Mouse (Mus musculus): ENCODE measurements around the gene Ret. TPM values are rescaled to one million over a fixed set of nuclear protein-coding genes. Genes with fewer than 3 reads are reported as not detected.
A peak's percentile ranks its signal among the peaks of the same experiment; 100 is the strongest.

The Ret gene
- 0.34 and 0.36 TPM in 2 replicates for polyA plus RNA-seq (2015; fragmentation: Nextera tagmentation; extraction: Ambion mirVana)

DNA sequence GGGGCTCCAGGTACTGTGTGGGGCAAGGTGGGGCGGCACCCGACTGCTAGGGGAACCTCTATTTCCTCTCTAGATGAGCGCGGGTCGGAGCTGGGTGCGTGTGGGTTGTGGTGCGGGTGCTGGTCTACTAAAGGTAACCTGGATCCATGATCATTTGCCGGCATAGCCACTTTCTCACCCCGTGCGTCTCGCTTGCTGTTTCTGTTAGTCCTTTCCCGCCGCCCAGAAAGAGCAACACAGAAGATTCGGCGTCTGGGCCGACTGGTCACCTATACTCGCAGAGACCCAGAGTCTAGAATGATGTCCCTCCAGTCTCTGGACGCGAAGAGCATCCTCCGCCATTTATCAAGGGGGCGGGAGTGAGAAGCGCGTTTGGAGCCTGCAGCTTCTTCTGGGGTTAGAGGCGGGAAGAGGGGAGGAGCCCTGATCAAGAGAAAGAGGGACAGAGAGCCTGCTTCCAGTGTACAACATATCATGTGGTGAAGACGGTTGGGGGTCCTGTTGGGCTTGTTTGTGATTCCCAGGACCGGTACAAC lies at the start of gene Ret:
Gene Ret (minus strand): TSS at position 279 of the 536 bp plus-strand sequence.
- H3K9ac ChIP-seq (ENCODE audit: low read length): peak within 1 kb of the TSS; percentile 58
- H3K4me3 ChIP-seq (ENCODE audit: low read length): peak within 1 kb of the TSS; percentile 71
- no peaks in the 10 kb centered on the region for H3K36me3 ChIP-seq (ENCODE audit: control insufficient read depth, insufficient read depth)
- peaks cover 83% of the 10 kb centered on the region for H3K27me3 ChIP-seq (ENCODE audit: control insufficient read depth, insufficient read depth, low read length)
- under 1% methylated on average over 26 of the region's 26 CpGs for WGBS
- ATAC-seq (replicated peaks; ENCODE audit: extremely low read depth, insufficient read depth, low FRiP score): no peak
- H3K9me3 ChIP-seq (replicated peaks; ENCODE audit: control insufficient read depth, low read length): no peaks in the 10 kb centered on the region
- peak within 1 kb of the TSS; percentile 100 for H3K4me2 ChIP-seq (ENCODE audit: low read depth, low read length)
- H3K27ac ChIP-seq (ENCODE audit: low read length): no peak within 1 kb of the TSS
- peaks cover 13% of the 10 kb centered on the region for H3K4me1 ChIP-seq (ENCODE audit: control insufficient read depth, insufficient read depth, low read length)

GRCm38 (mm10) chr6:118247161-118247560 lies 49.6 kb upstream of the Ret start:
- WGBS: 77% methylated on average over 6 of the region's 6 CpGs
- no peak for ATAC-seq (replicated peaks; ENCODE audit: extremely low read depth, insufficient read depth, low FRiP score)
- no peak overlapping the region for H3K27ac ChIP-seq (ENCODE audit: low read length)
- no peaks in the 10 kb centered on the region for H3K4me1 ChIP-seq (ENCODE audit: control insufficient read depth, insufficient read depth, low read length)
- no peaks in the 10 kb centered on the region for H3K36me3 ChIP-seq (ENCODE audit: control insufficient read depth, insufficient read depth)
- H3K4me3 ChIP-seq (ENCODE audit: low read length): no peak overlapping the region
- H3K4me2 ChIP-seq (ENCODE audit: low read depth, low read length): no peak overlapping the region
- H3K9me3 ChIP-seq (replicated peaks; ENCODE audit: control insufficient read depth, low read length): no peaks in the 10 kb centered on the region
- no peak overlapping the region for H3K9ac ChIP-seq (ENCODE audit: low read length)
- H3K27me3 ChIP-seq (ENCODE audit: control insufficient read depth, insufficient read depth, low read length): no peaks in the 10 kb centered on the region

DNA sequence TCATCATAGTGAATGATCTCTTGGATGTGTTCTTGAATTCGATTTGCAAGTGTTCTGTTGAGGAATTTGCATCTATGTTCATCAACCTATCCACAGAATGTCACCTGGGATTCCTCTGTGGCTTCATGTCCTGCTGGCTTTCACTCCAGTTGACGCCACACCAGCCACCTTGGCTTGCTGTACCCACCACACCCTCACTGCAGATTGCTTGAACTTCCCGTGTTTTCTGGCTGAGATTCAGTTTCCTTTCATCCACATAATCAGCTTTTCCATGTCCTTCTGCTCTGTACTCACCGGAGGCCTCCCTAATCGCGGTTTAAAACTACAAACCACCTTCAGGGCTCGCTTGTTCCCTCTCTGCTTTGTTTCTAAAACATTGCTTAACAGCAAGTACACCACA lies 46.6 kb upstream of the Ret start:
- H3K4me1 ChIP-seq (ENCODE audit: control insufficient read depth, insufficient read depth, low read length): no peaks in the 10 kb centered on the region
- no peaks in the 10 kb centered on the region for H3K27me3 ChIP-seq (ENCODE audit: control insufficient read depth, insufficient read depth, low read length)
- 59% methylated on average over 7 of the region's 7 CpGs for WGBS
- H3K4me3 ChIP-seq (ENCODE audit: low read length): no peak overlapping the region
- H3K27ac ChIP-seq (ENCODE audit: low read length): no peak overlapping the region
- no peak overlapping the region for H3K4me2 ChIP-seq (ENCODE audit: low read depth, low read length)
- no peaks in the 10 kb centered on the region for H3K36me3 ChIP-seq (ENCODE audit: control insufficient read depth, insufficient read depth)
- H3K9me3 ChIP-seq (replicated peaks; ENCODE audit: control insufficient read depth, low read length): no peaks in the 10 kb centered on the region
- no peak overlapping the region for H3K9ac ChIP-seq (ENCODE audit: low read length)
- no peak for ATAC-seq (replicated peaks; ENCODE audit: extremely low read depth, insufficient read depth, low FRiP score)

DNA sequence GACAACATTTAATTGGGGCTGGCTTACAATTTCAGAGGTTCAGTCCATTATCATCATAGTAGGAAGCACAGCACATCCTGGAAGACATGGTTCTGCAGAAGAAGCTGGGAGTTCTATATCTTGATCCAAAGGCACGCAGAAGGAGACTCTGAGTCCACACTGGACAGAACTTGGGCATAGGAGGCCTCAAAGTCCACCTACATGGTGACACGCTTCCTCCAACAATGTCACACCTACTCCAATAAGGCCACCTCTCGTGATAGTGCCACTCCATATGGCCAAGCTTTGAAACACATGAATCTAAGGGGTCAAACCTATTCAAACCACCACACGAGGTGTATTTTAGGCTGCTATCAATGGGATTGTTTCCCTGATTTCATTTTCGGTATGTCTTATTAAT lies 45.4 kb upstream of the Ret start:
- Histone ChIP-seq H3K27me3 (ENCODE audit: control insufficient read depth, insufficient read depth, low read length) (no peaks in the 10 kb centered on the region), H3K4me2 (ENCODE audit: low read depth, low read length) (no peak overlapping the region), H3K9me3 (replicated peaks; ENCODE audit: control insufficient read depth, low read length) (no peaks in the 10 kb centered on the region), H3K4me1 (ENCODE audit: control insufficient read depth, insufficient read depth, low read length) (no peaks in the 10 kb centered on the region), H3K4me3 (ENCODE audit: low read length) (no peak overlapping the region), H3K9ac (ENCODE audit: low read length) (no peak overlapping the region), H3K27ac (ENCODE audit: low read length) (no peak overlapping the region), H3K36me3 (ENCODE audit: control insufficient read depth, insufficient read depth) (no peaks in the 10 kb centered on the region)
- 74% methylated on average over 5 of the region's 5 CpGs for WGBS
- ATAC-seq (replicated peaks; ENCODE audit: extremely low read depth, insufficient read depth, low FRiP score): no peak

DNA sequence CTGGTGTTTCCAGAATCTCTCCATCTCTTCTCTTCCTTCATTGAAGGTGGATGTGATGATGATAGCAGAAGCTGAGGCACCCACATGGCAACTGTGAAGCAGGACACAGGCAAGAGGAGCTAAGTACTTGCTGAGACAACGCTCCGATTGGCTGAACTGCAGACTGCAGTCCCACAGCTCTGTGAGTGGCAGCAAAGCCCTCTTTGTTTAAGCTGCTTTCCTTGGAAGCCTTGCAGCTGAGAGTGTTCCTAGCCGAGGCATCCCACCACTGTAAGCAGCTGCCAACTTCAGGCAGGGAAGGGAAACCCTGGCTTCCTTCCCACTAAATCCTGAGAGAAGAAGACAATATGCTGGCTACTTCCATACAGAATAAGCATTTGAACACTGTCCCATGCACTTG lies 28.6 kb upstream of the Ret start:
- Histone ChIP-seq H3K4me2 (ENCODE audit: low read depth, low read length) (no peak overlapping the region), H3K36me3 (ENCODE audit: control insufficient read depth, insufficient read depth) (no peaks in the 10 kb centered on the region), H3K27ac (ENCODE audit: low read length) (no peak overlapping the region), H3K9me3 (replicated peaks; ENCODE audit: control insufficient read depth, low read length) (no peaks in the 10 kb centered on the region), H3K4me3 (ENCODE audit: low read length) (no peak overlapping the region), H3K4me1 (ENCODE audit: control insufficient read depth, insufficient read depth, low read length) (no peaks in the 10 kb centered on the region), H3K27me3 (ENCODE audit: control insufficient read depth, insufficient read depth, low read length) (no peaks in the 10 kb centered on the region), H3K9ac (ENCODE audit: low read length) (no peak overlapping the region)
- WGBS: 37% methylated on average over 3 of the region's 3 CpGs
- 0 out of 2 replicates have a peak, but pooled peaks have one; percentile 52 for ATAC-seq (replicated peaks; ENCODE audit: extremely low read depth, insufficient read depth, low FRiP score)

GRCm38 (mm10) chr6:118222471-118222870 lies 25.0 kb upstream of the Ret start:
- H3K27ac ChIP-seq (ENCODE audit: low read length): no peak overlapping the region

GRCm38 (mm10) chr6:118215676-118216075 lies 18.2 kb upstream of the Ret start:
- no peak overlapping the region for H3K27ac ChIP-seq (ENCODE audit: low read length)
- H3K4me1 ChIP-seq (ENCODE audit: control insufficient read depth, insufficient read depth, low read length): no peaks in the 10 kb centered on the region
- H3K36me3 ChIP-seq (ENCODE audit: control insufficient read depth, insufficient read depth): no peaks in the 10 kb centered on the region
- WGBS: 78% methylated on average over 8 of the region's 9 CpGs
- H3K4me2 ChIP-seq (ENCODE audit: low read depth, low read length): no peak overlapping the region
- H3K27me3 ChIP-seq (ENCODE audit: control insufficient read depth, insufficient read depth, low read length): no peaks in the 10 kb centered on the region
- H3K9ac ChIP-seq (ENCODE audit: low read length): no peak overlapping the region
- ATAC-seq (replicated peaks; ENCODE audit: extremely low read depth, insufficient read depth, low FRiP score): no peak
- H3K9me3 ChIP-seq (replicated peaks; ENCODE audit: control insufficient read depth, low read length): no peaks in the 10 kb centered on the region
- no peak overlapping the region for H3K4me3 ChIP-seq (ENCODE audit: low read length)

More at GRCm38 (mm10) chr6:118222471-118222870, 25.0 kb upstream of the Ret start:
- WGBS: 61% methylated on average over 2 of the region's 2 CpGs
- no peak for ATAC-seq (replicated peaks; ENCODE audit: extremely low read depth, insufficient read depth, low FRiP score)
- Histone ChIP-seq H3K4me1 (ENCODE audit: control insufficient read depth, insufficient read depth, low read length) (no peaks in the 10 kb centered on the region), H3K9me3 (replicated peaks; ENCODE audit: control insufficient read depth, low read length) (no peaks in the 10 kb centered on the region), H3K9ac (ENCODE audit: low read length) (no peak overlapping the region), H3K36me3 (ENCODE audit: control insufficient read depth, insufficient read depth) (no peaks in the 10 kb centered on the region), H3K27me3 (ENCODE audit: control insufficient read depth, insufficient read depth, low read length) (no peaks in the 10 kb centered on the region), H3K4me3 (ENCODE audit: low read length) (no peak overlapping the region), H3K4me2 (ENCODE audit: low read depth, low read length) (no peak overlapping the region)

- WGBS: 74% methylated on average over 8 of the region's 8 CpGs
- no peak for ATAC-seq (replicated peaks; ENCODE audit: extremely low read depth, insufficient read depth, low FRiP score)
- H3K9me3 ChIP-seq (replicated peaks; ENCODE audit: control insufficient read depth, low read length): no peaks in the 10 kb centered on the region
Observed at GRCm38 (mm10) chr6:118208326-118208725, 10.8 kb upstream of the Ret start.

GRCm38 (mm10) chr6:118206386-118206785 lies 8.9 kb upstream of the Ret start:
- no peaks in the 10 kb centered on the region for H3K36me3 ChIP-seq (ENCODE audit: control insufficient read depth, insufficient read depth)
- no peaks in the 10 kb centered on the region for H3K9me3 ChIP-seq (replicated peaks; ENCODE audit: control insufficient read depth, low read length)
- H3K4me3 ChIP-seq (ENCODE audit: low read length): no peak overlapping the region
- H3K27me3 ChIP-seq (ENCODE audit: control insufficient read depth, insufficient read depth, low read length): peaks cover 8% of the 10 kb centered on the region
- no peak for ATAC-seq (replicated peaks; ENCODE audit: extremely low read depth, insufficient read depth, low FRiP score)
- H3K9ac ChIP-seq (ENCODE audit: low read length): no peak overlapping the region
- 76% methylated on average over 6 of the region's 6 CpGs for WGBS
- no peak overlapping the region for H3K27ac ChIP-seq (ENCODE audit: low read length)
- no peaks in the 10 kb centered on the region for H3K4me1 ChIP-seq (ENCODE audit: control insufficient read depth, insufficient read depth, low read length)
- no peak overlapping the region for H3K4me2 ChIP-seq (ENCODE audit: low read depth, low read length)

More at GRCm38 (mm10) chr6:118208326-118208725, 10.8 kb upstream of the Ret start:
- no peak overlapping the region for H3K4me3 ChIP-seq (ENCODE audit: low read length)
- H3K36me3 ChIP-seq (ENCODE audit: control insufficient read depth, insufficient read depth): no peaks in the 10 kb centered on the region
- H3K4me2 ChIP-seq (ENCODE audit: low read depth, low read length): no peak overlapping the region
- peaks cover under 1% of the 10 kb centered on the region; the same call in 1 of the 2 replicates for H3K27me3 ChIP-seq (ENCODE audit: control insufficient read depth, insufficient read depth, low read length)
- H3K9ac ChIP-seq (ENCODE audit: low read length): no peak overlapping the region
- H3K4me1 ChIP-seq (ENCODE audit: control insufficient read depth, insufficient read depth, low read length): no peaks in the 10 kb centered on the region
- H3K27ac ChIP-seq (ENCODE audit: low read length): no peak overlapping the region
